Mouse (Mus musculus): Measurements from ENCODE around the gene Zfp770. TPM values are rescaled to one million over a fixed set of nuclear protein-coding genes. Genes with fewer than 3 reads are reported as not detected.
"Not testable (repeated sequence)": the region's sequence is repeated elsewhere in the genome, so short reads cannot be mapped to it uniquely, and the experiment has no call there.

Zfp770 gene
- 5.5 TPM in 2 replicates for polyA plus RNA-seq (2015; fragmentation: Nextera tagmentation; extraction: Ambion mirVana)

GRCm38 (mm10) chr2:114200932-114201559 lies at the start of gene Zfp770:
Gene Zfp770, minus strand, starts transcription at chr2:114201469.
- Histone ChIP-seq H3K4me2 (peak within 1 kb of the TSS; percentile 68), H3K36me3 (peaks cover 11% of the 10 kb centered on the region), H3K4me3 (replicated peaks) (peak within 1 kb of the TSS; percentile 70), H3K4me1 (peaks cover 21% of the 10 kb centered on the region), H3K9ac (replicated peaks) (peak within 1 kb of the TSS; percentile 92), H3K9me3 (replicated peaks) (no peaks in the 10 kb centered on the region), H3K27ac (replicated peaks) (peak within 1 kb of the TSS; percentile 77), H3K27me3 (replicated peaks) (no peaks in the 10 kb centered on the region)
- peak; percentile 96 for ATAC-seq (ENCODE audit: low FRiP score)
- WGBS, result under 1% methylated on average over 36 of the region's 36 CpGs

GRCm38 (mm10) chr2:114249440-114249839 lies 48.2 kb upstream of the Zfp770 start:
- no peak overlapping the region for H3K27ac ChIP-seq (replicated peaks)
- no peaks in the 10 kb centered on the region for H3K27me3 ChIP-seq (replicated peaks)
- no peaks in the 10 kb centered on the region for H3K36me3 ChIP-seq
- H3K9ac ChIP-seq (replicated peaks), result no peak overlapping the region
- no peak overlapping the region for H3K4me3 ChIP-seq (replicated peaks)
- 81% methylated on average over 6 of the region's 6 CpGs for WGBS
- H3K4me2 ChIP-seq, result no peak overlapping the region
- no peaks in the 10 kb centered on the region for H3K4me1 ChIP-seq
- ATAC-seq (ENCODE audit: low FRiP score), result no peak
- no peaks in the 10 kb centered on the region for H3K9me3 ChIP-seq (replicated peaks)

GRCm38 (mm10) chr2:114237639-114238038 lies 36.4 kb upstream of the Zfp770 start:
- no peaks in the 10 kb centered on the region for H3K9me3 ChIP-seq (replicated peaks)
- no peak overlapping the region for H3K9ac ChIP-seq (replicated peaks)
- H3K4me1 ChIP-seq, result no peaks in the 10 kb centered on the region
- H3K27me3 ChIP-seq (replicated peaks), result no peaks in the 10 kb centered on the region
- H3K4me3 ChIP-seq (replicated peaks), result no peak overlapping the region
- no peak overlapping the region for H3K4me2 ChIP-seq
- H3K27ac ChIP-seq (replicated peaks), result no peak overlapping the region
- no peak for ATAC-seq (ENCODE audit: low FRiP score)
- no peaks in the 10 kb centered on the region for H3K36me3 ChIP-seq
- WGBS, result 21% methylated on average over 4 of the region's 4 CpGs

- Histone ChIP-seq H3K27ac (replicated peaks) (no peak overlapping the region), H3K4me2 (no peak overlapping the region), H3K36me3 (no peaks in the 10 kb centered on the region), H3K9ac (replicated peaks) (no peak overlapping the region), H3K27me3 (replicated peaks) (no peaks in the 10 kb centered on the region), H3K9me3 (replicated peaks) (no peaks in the 10 kb centered on the region), H3K4me1 (no peaks in the 10 kb centered on the region), H3K4me3 (replicated peaks) (no peak overlapping the region)
- 83% methylated on average over 1 of the region's 1 CpGs for WGBS
- ATAC-seq (ENCODE audit: low FRiP score), result no peak
Measured at GRCm38 (mm10) chr2:114236566-114236965, 35.3 kb upstream of the Zfp770 start.

GRCm38 (mm10) chr2:114235584-114235983 lies 34.3 kb upstream of the Zfp770 start:
- Histone ChIP-seq H3K9ac (replicated peaks) (no peak overlapping the region), H3K27me3 (replicated peaks) (no peaks in the 10 kb centered on the region), H3K4me3 (replicated peaks) (no peak overlapping the region), H3K9me3 (replicated peaks) (no peaks in the 10 kb centered on the region), H3K27ac (replicated peaks) (no peak overlapping the region), H3K4me2 (no peak overlapping the region), H3K36me3 (no peaks in the 10 kb centered on the region), H3K4me1 (no peaks in the 10 kb centered on the region)
- WGBS, result 88% methylated on average over 3 of the region's 3 CpGs
- no peak for ATAC-seq (ENCODE audit: low FRiP score)

GRCm38 (mm10) chr2:114231248-114231647 lies 30.0 kb upstream of the Zfp770 start:
- Histone ChIP-seq H3K27ac (replicated peaks) (no peak overlapping the region), H3K36me3 (no peaks in the 10 kb centered on the region), H3K4me2 (no peak overlapping the region), H3K9me3 (replicated peaks) (no peaks in the 10 kb centered on the region), H3K4me1 (no peaks in the 10 kb centered on the region), H3K9ac (replicated peaks) (no peak overlapping the region), H3K4me3 (replicated peaks) (no peak overlapping the region), H3K27me3 (replicated peaks) (no peaks in the 10 kb centered on the region)
- no peak for ATAC-seq (ENCODE audit: low FRiP score)
- 75% methylated on average over 2 of the region's 2 CpGs for WGBS

- Histone ChIP-seq H3K36me3 (no peaks in the 10 kb centered on the region), H3K27ac (replicated peaks) (no peak overlapping the region), H3K9ac (replicated peaks) (no peak overlapping the region), H3K27me3 (replicated peaks) (no peaks in the 10 kb centered on the region), H3K4me2 (no peak overlapping the region), H3K9me3 (replicated peaks) (no peaks in the 10 kb centered on the region), H3K4me3 (replicated peaks) (no peak overlapping the region), H3K4me1 (no peaks in the 10 kb centered on the region)
- WGBS, result 76% methylated on average over 2 of the region's 2 CpGs
- ATAC-seq (ENCODE audit: low FRiP score), result no peak
Measured at GRCm38 (mm10) chr2:114228672-114229071, 27.4 kb upstream of the Zfp770 start.

GRCm38 (mm10) chr2:114205036-114205435 lies 3.8 kb upstream of the Zfp770 start:
- Histone ChIP-seq H3K4me1 (peaks cover 12% of the 10 kb centered on the region), H3K9ac (replicated peaks) (no peak overlapping the region), H3K4me3 (replicated peaks) (no peak overlapping the region), H3K36me3 (no peaks in the 10 kb centered on the region), H3K9me3 (replicated peaks) (no peaks in the 10 kb centered on the region), H3K27ac (replicated peaks) (no peak overlapping the region), H3K27me3 (replicated peaks) (no peaks in the 10 kb centered on the region), H3K4me2 (no peak overlapping the region)
- 76% methylated on average over 6 of the region's 6 CpGs for WGBS
- ATAC-seq (ENCODE audit: low FRiP score), result no peak

GRCm38 (mm10) chr2:114201574-114201973 lies 305 bp upstream of the Zfp770 start:
- 42% methylated on average over 4 of the region's 4 CpGs for WGBS
- peaks cover 21% of the 10 kb centered on the region for H3K4me1 ChIP-seq
- no peaks in the 10 kb centered on the region for H3K9me3 ChIP-seq (replicated peaks)
- ATAC-seq (ENCODE audit: low FRiP score), result peak; percentile 26; the same call in 1 of the 2 replicates
- H3K4me2 ChIP-seq, result peak overlapping the region; percentile 68
- peak overlapping the region; percentile 92 for H3K9ac ChIP-seq (replicated peaks)
- H3K36me3 ChIP-seq, result peaks cover 6% of the 10 kb centered on the region; the same call in 1 of the 2 replicates
- no peaks in the 10 kb centered on the region for H3K27me3 ChIP-seq (replicated peaks)
- H3K4me3 ChIP-seq (replicated peaks), result peak overlapping the region; percentile 70
- peak overlapping the region; percentile 77 for H3K27ac ChIP-seq (replicated peaks)

- Histone ChIP-seq H3K27me3 (replicated peaks) (no peaks in the 10 kb centered on the region), H3K4me3 (replicated peaks) (no peak overlapping the region), H3K9ac (replicated peaks) (no peak overlapping the region), H3K4me2 (no peak overlapping the region), H3K27ac (replicated peaks) (no peak overlapping the region), H3K9me3 (replicated peaks) (no peaks in the 10 kb centered on the region), H3K4me1 (peaks cover 15% of the 10 kb centered on the region), H3K36me3 (peaks cover 22% of the 10 kb centered on the region)
- ATAC-seq (ENCODE audit: low FRiP score), result no peak
- WGBS, result 63% methylated on average over 5 of the region's 5 CpGs
Measured at GRCm38 (mm10) chr2:114196421-114196820, 4.8 kb downstream of the Zfp770 start.

- WGBS, result 95% methylated on average over 1 of the region's 6 CpGs
- H3K27ac ChIP-seq (replicated peaks); H3K9ac ChIP-seq (replicated peaks); H3K36me3 ChIP-seq; ATAC-seq (ENCODE audit: low FRiP score); H3K4me2 ChIP-seq; H3K27me3 ChIP-seq (replicated peaks); H3K4me3 ChIP-seq (replicated peaks); H3K4me1 ChIP-seq; H3K9me3 ChIP-seq (replicated peaks): not testable (repeated sequence)
Measured at GRCm38 (mm10) chr2:114186924-114187323, 14.3 kb downstream of the Zfp770 start, which contains the start of gene Aqr. Gene Aqr, minus strand, starts transcription at chr2:114187024.

- H3K4me1 ChIP-seq, result peaks cover 12% of the 10 kb centered on the region
- no peaks in the 10 kb centered on the region for H3K9me3 ChIP-seq (replicated peaks)
- no peak overlapping the region for H3K27ac ChIP-seq (replicated peaks)
- H3K4me3 ChIP-seq (replicated peaks), result no peak overlapping the region
- no peaks in the 10 kb centered on the region for H3K27me3 ChIP-seq (replicated peaks)
- H3K4me2 ChIP-seq, result no peak overlapping the region
- ATAC-seq (ENCODE audit: low FRiP score), result no peak
- no peaks in the 10 kb centered on the region for H3K36me3 ChIP-seq
- WGBS, result 54% methylated on average over 4 of the region's 4 CpGs
- no peak overlapping the region for H3K9ac ChIP-seq (replicated peaks)
Measured at GRCm38 (mm10) chr2:114177802-114178733, 23.2 kb downstream of the Zfp770 start.
